Mouse (Mus musculus) right cerebral cortex, postnatal 14 days (tissue): ENCODE data around the gene Orai2.
"Not testable (repeated sequence)": the region's sequence is repeated elsewhere in the genome, so short reads cannot be mapped to it uniquely, and the experiment has no call there.

Experiments
- DNase-seq: peaks from one replicate; pipeline ENCODE4 v3.0.0; 2022

Gene Orai2

GRCm38 (mm10) chr5:136135571-136136291 is 34.8 kb downstream of the Orai2 start, which contains the start of the genes Lrwd1 and Alkbh4:
TSS of gene Lrwd1 (minus strand) at chr5:136136074.
TSS of gene Alkbh4 (plus strand) at chr5:136136146.
- peak; percentile 96 for DNase-seq

GRCm38 (mm10) chr5:136122165-136122564 is 48.3 kb downstream of the Orai2 start:
- DNase-seq = no peak

GRCm38 (mm10) chr5:136116784-136117112 is 53.8 kb downstream of the Orai2 start:
- DNase-seq = no peak

- DNase-seq = peak; percentile 96
These were observed 54.4 kb downstream of the Orai2 start, which contains the start of gene Polr2j for GRCm38 (mm10) chr5:136115891-136116783. TSS of gene Polr2j (plus strand) at chr5:136116631.

- not testable (repeated sequence) for DNase-seq
These were observed 57.0 kb downstream of the Orai2 start for GRCm38 (mm10) chr5:136113546-136113945.

GRCm38 (mm10) chr5:136109042-136109441 is 61.5 kb downstream of the Orai2 start:
- DNase-seq = no peak

- no peak for DNase-seq
These were observed 62.0 kb downstream of the Orai2 start for GRCm38 (mm10) chr5:136108486-136108885.

- DNase-seq = no peak
These were observed 66.0 kb downstream of the Orai2 start for GRCm38 (mm10) chr5:136104511-136104910.

- peak; percentile 78 for DNase-seq
These were observed 68.3 kb downstream of the Orai2 start for GRCm38 (mm10) chr5:136102099-136102820.

GRCm38 (mm10) chr5:136098536-136098935 is 72.0 kb downstream of the Orai2 start:
- DNase-seq = no peak
